Mouse (Mus musculus): ENCODE results near the gene Gm27029. TPM values are rescaled to one million over a fixed set of nuclear protein-coding genes. Genes with fewer than 3 reads are reported as not detected.

Gene Gm27029
- polyA plus RNA-seq, 1 experiment from 2014 or later: 5.7 TPM

GRCm38 (mm10) chr11:101465869-101466551, 41.4 kb upstream of the Gm27029 start, which contains the start of gene Vat1:
Gene Vat1, minus strand, starts transcription at chr11:101466230.
- under 1% methylated on average over 58 of the region's 60 CpGs for WGBS
- peak; percentile 72 for ATAC-seq (ENCODE audit: low read depth)
- peaks cover 71% of the 10 kb centered on the region for H3K4me1 ChIP-seq (replicated peaks)
- H3K9ac ChIP-seq: peak within 1 kb of the TSS; percentile 93
- H3K27ac ChIP-seq (replicated peaks): peak within 1 kb of the TSS; percentile 93
- peaks cover 22% of the 10 kb centered on the region for H3K36me3 ChIP-seq
- no peaks in the 10 kb centered on the region for H3K9me3 ChIP-seq
- H3K4me2 ChIP-seq: peak within 1 kb of the TSS; percentile 86
- H3K27me3 ChIP-seq: no peaks in the 10 kb centered on the region
- H3K4me3 ChIP-seq: peak within 1 kb of the TSS; percentile 99

- Histone ChIP-seq H3K4me3 (peak overlapping the region; percentile 99), H3K4me2 (peak overlapping the region; percentile 86), H3K9me3 (no peaks in the 10 kb centered on the region), H3K27ac (replicated peaks) (peak overlapping the region; percentile 93), H3K9ac (peak overlapping the region; percentile 93), H3K27me3 (no peaks in the 10 kb centered on the region), H3K36me3 (peaks cover 24% of the 10 kb centered on the region), H3K4me1 (replicated peaks) (peaks cover 64% of the 10 kb centered on the region)
- peak; percentile 42 for ATAC-seq (ENCODE audit: low read depth)
- under 1% methylated on average over 51 of the region's 51 CpGs for WGBS
Measured at GRCm38 (mm10) chr11:101465101-101465868, 40.7 kb upstream of the Gm27029 start.

- peak within 1 kb of the TSS; percentile 86 for H3K4me2 ChIP-seq
- H3K36me3 ChIP-seq: peaks cover 32% of the 10 kb centered on the region
- no peaks in the 10 kb centered on the region for H3K9me3 ChIP-seq
- peak within 1 kb of the TSS; percentile 99 for H3K4me3 ChIP-seq
- H3K27ac ChIP-seq (replicated peaks): peak within 1 kb of the TSS; percentile 93
- peak within 1 kb of the TSS; percentile 93 for H3K9ac ChIP-seq
- H3K27me3 ChIP-seq: no peaks in the 10 kb centered on the region
- 13% methylated on average over 12 of the region's 12 CpGs for WGBS
- 0 out of 2 replicates have a peak, but pooled peaks have one; percentile 0 for ATAC-seq (ENCODE audit: low read depth)
- peaks cover 58% of the 10 kb centered on the region for H3K4me1 ChIP-seq (replicated peaks)
Measured at GRCm38 (mm10) chr11:101464211-101465100, 39.9 kb upstream of the Gm27029 start, which contains the start of gene Rnd2. Gene Rnd2, plus strand, starts transcription at chr11:101464999.

- Histone ChIP-seq H3K4me3 (peak overlapping the region; percentile 99), H3K4me2 (peak overlapping the region; percentile 86), H3K4me1 (replicated peaks) (peaks cover 49% of the 10 kb centered on the region), H3K36me3 (peaks cover 48% of the 10 kb centered on the region), H3K9ac (peak overlapping the region; percentile 93), H3K27ac (replicated peaks) (0 out of 2 replicates have a peak overlapping the region, but pooled peaks have one; percentile 28), H3K9me3 (no peaks in the 10 kb centered on the region), H3K27me3 (no peaks in the 10 kb centered on the region)
- WGBS: 30% methylated on average over 13 of the region's 13 CpGs
- no peak for ATAC-seq (ENCODE audit: low read depth)
Measured at GRCm38 (mm10) chr11:101462583-101463440, 38.2 kb upstream of the Gm27029 start.

GRCm38 (mm10) chr11:101462141-101462540, 37.5 kb upstream of the Gm27029 start:
- no peak for ATAC-seq (ENCODE audit: low read depth)
- Histone ChIP-seq H3K36me3 (peaks cover 55% of the 10 kb centered on the region), H3K27me3 (no peaks in the 10 kb centered on the region), H3K4me1 (replicated peaks) (peaks cover 42% of the 10 kb centered on the region), H3K9me3 (no peaks in the 10 kb centered on the region), H3K4me2 (peak overlapping the region; percentile 86; the same call in 1 of the 2 replicates), H3K4me3 (no peak overlapping the region), H3K27ac (replicated peaks) (no peak overlapping the region), H3K9ac (no peak overlapping the region)
- 64% methylated on average over 14 of the region's 14 CpGs for WGBS

- Histone ChIP-seq H3K27ac (replicated peaks) (no peak overlapping the region), H3K36me3 (peaks cover 63% of the 10 kb centered on the region), H3K9ac (no peak overlapping the region; the same call in 1 of the 2 replicates), H3K27me3 (no peaks in the 10 kb centered on the region), H3K4me1 (replicated peaks) (peaks cover 31% of the 10 kb centered on the region), H3K4me3 (no peak overlapping the region), H3K9me3 (no peaks in the 10 kb centered on the region), H3K4me2 (no peak overlapping the region)
- 88% methylated on average over 15 of the region's 15 CpGs for WGBS
- ATAC-seq (ENCODE audit: low read depth): no peak
Measured at GRCm38 (mm10) chr11:101460321-101460720, 35.7 kb upstream of the Gm27029 start.

GRCm38 (mm10) chr11:101459716-101460115, 35.1 kb upstream of the Gm27029 start:
- Histone ChIP-seq H3K27ac (replicated peaks) (no peak overlapping the region), H3K4me1 (replicated peaks) (peaks cover 27% of the 10 kb centered on the region), H3K4me2 (no peak overlapping the region), H3K36me3 (peaks cover 63% of the 10 kb centered on the region), H3K27me3 (no peaks in the 10 kb centered on the region), H3K9me3 (no peaks in the 10 kb centered on the region), H3K9ac (no peak overlapping the region), H3K4me3 (no peak overlapping the region)
- WGBS: 40% methylated on average over 5 of the region's 6 CpGs
- ATAC-seq (ENCODE audit: low read depth): no peak

- WGBS: 82% methylated on average over 12 of the region's 12 CpGs
- peaks cover 12% of the 10 kb centered on the region for H3K4me1 ChIP-seq (replicated peaks)
- H3K27me3 ChIP-seq: no peaks in the 10 kb centered on the region
- no peak overlapping the region for H3K4me3 ChIP-seq
- peaks cover 63% of the 10 kb centered on the region for H3K36me3 ChIP-seq
- no peaks in the 10 kb centered on the region for H3K9me3 ChIP-seq
- no peak overlapping the region for H3K4me2 ChIP-seq
- no peak for ATAC-seq (ENCODE audit: low read depth)
- no peak overlapping the region for H3K9ac ChIP-seq
- H3K27ac ChIP-seq (replicated peaks): no peak overlapping the region
Measured at GRCm38 (mm10) chr11:101458217-101458616, 33.6 kb upstream of the Gm27029 start.

- Histone ChIP-seq H3K9ac (no peak overlapping the region), H3K9me3 (no peaks in the 10 kb centered on the region), H3K4me3 (no peak overlapping the region), H3K27ac (replicated peaks) (no peak overlapping the region), H3K4me2 (no peak overlapping the region), H3K4me1 (replicated peaks) (peaks cover 6% of the 10 kb centered on the region), H3K36me3 (peaks cover 62% of the 10 kb centered on the region), H3K27me3 (no peaks in the 10 kb centered on the region)
- 90% methylated on average over 9 of the region's 9 CpGs for WGBS
- ATAC-seq (ENCODE audit: low read depth): no peak
Measured at GRCm38 (mm10) chr11:101457631-101458030, 33.0 kb upstream of the Gm27029 start.

- 88% methylated on average over 7 of the region's 7 CpGs for WGBS
- H3K9me3 ChIP-seq: no peaks in the 10 kb centered on the region
- H3K27me3 ChIP-seq: no peaks in the 10 kb centered on the region
- no peaks in the 10 kb centered on the region for H3K4me1 ChIP-seq (replicated peaks)
- H3K9ac ChIP-seq: no peak overlapping the region
- no peak overlapping the region for H3K4me3 ChIP-seq
- H3K27ac ChIP-seq (replicated peaks): no peak overlapping the region
- peaks cover 42% of the 10 kb centered on the region for H3K36me3 ChIP-seq
- ATAC-seq (ENCODE audit: low read depth): no peak
- H3K4me2 ChIP-seq: no peak overlapping the region
Measured at GRCm38 (mm10) chr11:101455627-101456026, 31.0 kb upstream of the Gm27029 start.

- ATAC-seq (ENCODE audit: low read depth): no peak
- Histone ChIP-seq H3K4me1 (replicated peaks) (no peaks in the 10 kb centered on the region), H3K27me3 (no peaks in the 10 kb centered on the region), H3K9ac (no peak overlapping the region), H3K36me3 (peaks cover 33% of the 10 kb centered on the region), H3K27ac (replicated peaks) (peak overlapping the region; percentile 54; the same call in 1 of the 2 replicates), H3K4me2 (no peak overlapping the region), H3K4me3 (no peak overlapping the region), H3K9me3 (no peaks in the 10 kb centered on the region)
- 53% methylated on average over 6 of the region's 6 CpGs for WGBS
Measured at GRCm38 (mm10) chr11:101454702-101455101, 30.1 kb upstream of the Gm27029 start.
